Mouse (Mus musculus) bone marrow, adult 2 months (tissue): Measurements from ENCODE around the gene Atrx.

Source experiments
- CTCF ChIP-seq: fragments of 200-500 bp; IDR thresholded peaks from 2 replicates; pipeline ENCODE4 v1.5.1; 2011; ENCODE audit warnings: low read length, control low read depth; ENCODE audit not compliant: control insufficient read depth, insufficient read depth
- POLR2A ChIP-seq: fragments of 200-500 bp; IDR thresholded peaks from 2 replicates; pipeline ENCODE4 v1.6.1; 2011; ENCODE audit warnings: low read depth, mild to moderate bottlenecking, control low read depth, low read length, borderline replicate concordance; ENCODE audit not compliant: control insufficient read depth

- no peak for TF ChIP-seq CTCF
- TF ChIP-seq POLR2A: no peak
These were observed 355 bp upstream of the Atrx start for GRCm38 (mm10) chrX:105929478-105930038.
